Mouse (Mus musculus): ENCODE measurements around the gene E130308A19Rik. TPM values are rescaled to one million over a fixed set of nuclear protein-coding genes. Genes with fewer than 3 reads are reported as not detected.
A peak's percentile ranks its signal among the peaks of the same experiment; 100 is the strongest.

E130308A19Rik gene
- polyA plus RNA-seq, 1 experiment from 2014 or later, result 17.7 TPM

- WGBS, result 74% methylated on average over 2 of the region's 2 CpGs
- no peaks in the 10 kb centered on the region for H3K36me3 ChIP-seq
- ATAC-seq (ENCODE audit: insufficient read depth, low FRiP score, low read depth), result no peak
These were observed 16.6 kb downstream of the E130308A19Rik start for GRCm38 (mm10) chr4:59642657-59643056.

GRCm38 (mm10) chr4:59644431-59644830, 18.4 kb downstream of the E130308A19Rik start:
- Histone ChIP-seq H3K36me3 (no peaks in the 10 kb centered on the region), H3K4me3 (replicated peaks) (no peak overlapping the region), H3K9ac (no peak overlapping the region), H3K27me3 (replicated peaks) (no peaks in the 10 kb centered on the region), H3K4me1 (no peaks in the 10 kb centered on the region), H3K27ac (no peak overlapping the region), H3K9me3 (no peaks in the 10 kb centered on the region), H3K4me2 (no peak overlapping the region)
- WGBS, result 82% methylated on average over 3 of the region's 3 CpGs
- no peak for ATAC-seq (ENCODE audit: insufficient read depth, low FRiP score, low read depth)

More at GRCm38 (mm10) chr4:59642657-59643056, 16.6 kb downstream of the E130308A19Rik start:
- no peaks in the 10 kb centered on the region for H3K4me1 ChIP-seq
- H3K27ac ChIP-seq, result no peak overlapping the region
- H3K4me3 ChIP-seq (replicated peaks), result no peak overlapping the region
- no peaks in the 10 kb centered on the region for H3K27me3 ChIP-seq (replicated peaks)
- no peak overlapping the region for H3K4me2 ChIP-seq
- no peak overlapping the region for H3K9ac ChIP-seq
- no peaks in the 10 kb centered on the region for H3K9me3 ChIP-seq

- Histone ChIP-seq H3K27ac (no peak overlapping the region), H3K4me1 (no peaks in the 10 kb centered on the region), H3K36me3 (no peaks in the 10 kb centered on the region), H3K4me3 (replicated peaks) (no peak overlapping the region), H3K27me3 (replicated peaks) (no peaks in the 10 kb centered on the region), H3K4me2 (no peak overlapping the region), H3K9ac (no peak overlapping the region), H3K9me3 (no peaks in the 10 kb centered on the region)
- no peak for ATAC-seq (ENCODE audit: insufficient read depth, low FRiP score, low read depth)
- 91% methylated on average over 4 of the region's 4 CpGs for WGBS
These were observed 19.0 kb downstream of the E130308A19Rik start for GRCm38 (mm10) chr4:59644992-59645391.

GRCm38 (mm10) chr4:59645610-59646009, 19.6 kb downstream of the E130308A19Rik start:
- no peaks in the 10 kb centered on the region for H3K9me3 ChIP-seq
- H3K27ac ChIP-seq, result no peak overlapping the region
- H3K4me1 ChIP-seq, result no peaks in the 10 kb centered on the region
- H3K4me2 ChIP-seq, result no peak overlapping the region
- no peak overlapping the region for H3K9ac ChIP-seq
- H3K36me3 ChIP-seq, result no peaks in the 10 kb centered on the region
- H3K27me3 ChIP-seq (replicated peaks), result no peaks in the 10 kb centered on the region
- ATAC-seq (ENCODE audit: insufficient read depth, low FRiP score, low read depth), result no peak
- H3K4me3 ChIP-seq (replicated peaks), result no peak overlapping the region
- 88% methylated on average over 2 of the region's 2 CpGs for WGBS

- H3K27ac ChIP-seq, result no peak overlapping the region
- H3K27me3 ChIP-seq (replicated peaks), result no peaks in the 10 kb centered on the region
- no peaks in the 10 kb centered on the region for H3K36me3 ChIP-seq
- no peak overlapping the region for H3K4me2 ChIP-seq
- H3K9ac ChIP-seq, result no peak overlapping the region
- 81% methylated on average over 10 of the region's 10 CpGs for WGBS
- peak; percentile 82 for ATAC-seq (ENCODE audit: insufficient read depth, low FRiP score, low read depth)
- no peak overlapping the region for H3K4me3 ChIP-seq (replicated peaks)
- H3K4me1 ChIP-seq, result no peaks in the 10 kb centered on the region
- no peaks in the 10 kb centered on the region for H3K9me3 ChIP-seq
These were observed 20.1 kb downstream of the E130308A19Rik start for GRCm38 (mm10) chr4:59646020-59646696.

GRCm38 (mm10) chr4:59649119-59649518, 23.1 kb downstream of the E130308A19Rik start:
- H3K36me3 ChIP-seq, result no peaks in the 10 kb centered on the region
- H3K4me3 ChIP-seq (replicated peaks), result no peak overlapping the region
- H3K4me1 ChIP-seq, result 0 out of 2 replicates have a peak, but pooled peaks cover 2% of the 10 kb centered on the region
- H3K27ac ChIP-seq, result no peak overlapping the region
- H3K9me3 ChIP-seq, result no peaks in the 10 kb centered on the region
- H3K9ac ChIP-seq, result no peak overlapping the region
- no peak overlapping the region for H3K4me2 ChIP-seq
- ATAC-seq (ENCODE audit: insufficient read depth, low FRiP score, low read depth), result no peak
- 63% methylated on average over 5 of the region's 5 CpGs for WGBS
- H3K27me3 ChIP-seq (replicated peaks), result no peaks in the 10 kb centered on the region

- Histone ChIP-seq H3K27ac (no peak overlapping the region), H3K9me3 (no peaks in the 10 kb centered on the region), H3K4me1 (0 out of 2 replicates have a peak, but pooled peaks cover 2% of the 10 kb centered on the region), H3K27me3 (replicated peaks) (no peaks in the 10 kb centered on the region), H3K9ac (no peak overlapping the region), H3K4me2 (no peak overlapping the region), H3K4me3 (replicated peaks) (no peak overlapping the region), H3K36me3 (no peaks in the 10 kb centered on the region)
- WGBS, result 60% methylated on average over 1 of the region's 1 CpGs
- ATAC-seq (ENCODE audit: insufficient read depth, low FRiP score, low read depth), result no peak
These were observed 26.2 kb downstream of the E130308A19Rik start for GRCm38 (mm10) chr4:59652166-59652681.

GRCm38 (mm10) chr4:59656061-59656642, 30.1 kb downstream of the E130308A19Rik start:
- Histone ChIP-seq H3K4me3 (replicated peaks) (no peak overlapping the region), H3K27me3 (replicated peaks) (no peaks in the 10 kb centered on the region), H3K36me3 (no peaks in the 10 kb centered on the region), H3K9me3 (no peaks in the 10 kb centered on the region), H3K27ac (no peak overlapping the region), H3K4me2 (no peak overlapping the region), H3K4me1 (0 out of 2 replicates have a peak, but pooled peaks cover 2% of the 10 kb centered on the region), H3K9ac (no peak overlapping the region)
- 75% methylated on average over 5 of the region's 5 CpGs for WGBS
- no peak for ATAC-seq (ENCODE audit: insufficient read depth, low FRiP score, low read depth)

GRCm38 (mm10) chr4:59662163-59662562, 36.2 kb downstream of the E130308A19Rik start:
- peak; percentile 35; the same call in 1 of the 2 replicates for ATAC-seq (ENCODE audit: insufficient read depth, low FRiP score, low read depth)
- WGBS, result 57% methylated on average over 1 of the region's 1 CpGs
- no peak overlapping the region for H3K4me2 ChIP-seq
- H3K4me1 ChIP-seq, result no peaks in the 10 kb centered on the region
- H3K4me3 ChIP-seq (replicated peaks), result no peak overlapping the region
- H3K27me3 ChIP-seq (replicated peaks), result no peaks in the 10 kb centered on the region
- no peak overlapping the region for H3K27ac ChIP-seq
- no peaks in the 10 kb centered on the region for H3K9me3 ChIP-seq
- H3K9ac ChIP-seq, result no peak overlapping the region
- no peaks in the 10 kb centered on the region for H3K36me3 ChIP-seq

GRCm38 (mm10) chr4:59663451-59663850, 37.4 kb downstream of the E130308A19Rik start:
- no peak overlapping the region for H3K4me3 ChIP-seq (replicated peaks)
- WGBS, result 86% methylated on average over 6 of the region's 6 CpGs
- H3K4me2 ChIP-seq, result no peak overlapping the region
- no peaks in the 10 kb centered on the region for H3K9me3 ChIP-seq
- H3K27ac ChIP-seq, result no peak overlapping the region
- no peak overlapping the region for H3K9ac ChIP-seq
- ATAC-seq (ENCODE audit: insufficient read depth, low FRiP score, low read depth), result no peak
- no peaks in the 10 kb centered on the region for H3K4me1 ChIP-seq
- H3K27me3 ChIP-seq (replicated peaks), result no peaks in the 10 kb centered on the region
- no peaks in the 10 kb centered on the region for H3K36me3 ChIP-seq

- Histone ChIP-seq H3K36me3 (no peaks in the 10 kb centered on the region), H3K27ac (no peak overlapping the region), H3K9ac (no peak overlapping the region), H3K4me3 (replicated peaks) (no peak overlapping the region), H3K9me3 (no peaks in the 10 kb centered on the region), H3K4me1 (no peaks in the 10 kb centered on the region), H3K4me2 (no peak overlapping the region), H3K27me3 (replicated peaks) (no peaks in the 10 kb centered on the region)
- WGBS, result 54% methylated on average over 3 of the region's 3 CpGs
- ATAC-seq (ENCODE audit: insufficient read depth, low FRiP score, low read depth), result no peak
These were observed 40.7 kb downstream of the E130308A19Rik start for GRCm38 (mm10) chr4:59666550-59667317.

GRCm38 (mm10) chr4:59668050-59668449, 42.0 kb downstream of the E130308A19Rik start:
- Histone ChIP-seq H3K4me3 (replicated peaks) (no peak overlapping the region), H3K9me3 (no peaks in the 10 kb centered on the region), H3K27ac (no peak overlapping the region), H3K36me3 (no peaks in the 10 kb centered on the region), H3K4me2 (no peak overlapping the region), H3K27me3 (replicated peaks) (no peaks in the 10 kb centered on the region), H3K4me1 (no peaks in the 10 kb centered on the region), H3K9ac (no peak overlapping the region)
- no peak for ATAC-seq (ENCODE audit: insufficient read depth, low FRiP score, low read depth)
- 63% methylated on average over 3 of the region's 3 CpGs for WGBS

All from stomach, embryonic 15.5 days (tissue).